Mouse (Mus musculus) skeletal muscle tissue, adult 2 months (tissue): ENCODE data around the gene Plin2.
"Not testable (repeated sequence)": the region's sequence is repeated elsewhere in the genome, so short reads cannot be mapped to it uniquely, and the experiment has no call there.

Experiments
- DNase-seq: peaks from one replicate; pipeline ENCODE4 v3.0.0-alpha.2; 2012; ENCODE audit warnings: low read depth, low spot score

Plin2 gene

GRCm38 (mm10) chr4:86683746-86684145, 13.9 kb upstream of the Plin2 start:
- no peak for DNase-seq

- DNase-seq = no peak
These were observed 13.4 kb upstream of the Plin2 start for GRCm38 (mm10) chr4:86683280-86683679.

- DNase-seq = no peak
These were observed 12.0 kb upstream of the Plin2 start for GRCm38 (mm10) chr4:86681846-86682245.

GRCm38 (mm10) chr4:86681421-86681820, 11.6 kb upstream of the Plin2 start:
- DNase-seq = no peak

- no peak for DNase-seq
These were observed 9.8 kb upstream of the Plin2 start for GRCm38 (mm10) chr4:86679686-86680085.

- no peak for DNase-seq
These were observed 6.9 kb upstream of the Plin2 start for GRCm38 (mm10) chr4:86676756-86677155.

GRCm38 (mm10) chr4:86674739-86675138, 4.9 kb upstream of the Plin2 start:
- DNase-seq = not testable (repeated sequence)

GRCm38 (mm10) chr4:86674150-86674549, 4.3 kb upstream of the Plin2 start:
- not testable (repeated sequence) for DNase-seq

GRCm38 (mm10) chr4:86672450-86672849, 2.6 kb upstream of the Plin2 start:
- DNase-seq = no peak

- no peak for DNase-seq
These were observed 1.9 kb upstream of the Plin2 start for GRCm38 (mm10) chr4:86671803-86672202.

GRCm38 (mm10) chr4:86670582-86671306, 884 bp upstream of the Plin2 start:
- no peak for DNase-seq

- DNase-seq = not testable (repeated sequence)
These were observed 563 bp downstream of the Plin2 start for GRCm38 (mm10) chr4:86669241-86669753.

- no peak for DNase-seq
These were observed 1.4 kb downstream of the Plin2 start for GRCm38 (mm10) chr4:86668290-86669000.

GRCm38 (mm10) chr4:86665596-86665995, 4.3 kb downstream of the Plin2 start:
- no peak for DNase-seq

GRCm38 (mm10) chr4:86663919-86664318, 5.9 kb downstream of the Plin2 start:
- no peak for DNase-seq

- peak; percentile 88 for DNase-seq
These were observed 12.7 kb downstream of the Plin2 start for GRCm38 (mm10) chr4:86657176-86657575.

- not testable (repeated sequence) for DNase-seq
These were observed 13.4 kb downstream of the Plin2 start for GRCm38 (mm10) chr4:86656410-86656809.

- DNase-seq = peak; percentile 66
These were observed 18.0 kb downstream of the Plin2 start for GRCm38 (mm10) chr4:86651686-86652384.

GRCm38 (mm10) chr4:86648394-86648793, 21.5 kb downstream of the Plin2 start:
- not testable (repeated sequence) for DNase-seq

GRCm38 (mm10) chr4:86637561-86637960, 32.3 kb downstream of the Plin2 start:
- DNase-seq = not testable (repeated sequence)

GRCm38 (mm10) chr4:86634873-86635272, 35.0 kb downstream of the Plin2 start:
- not testable (repeated sequence) for DNase-seq

- not testable (repeated sequence) for DNase-seq
These were observed 35.5 kb downstream of the Plin2 start for GRCm38 (mm10) chr4:86634312-86634711.
